19 mouse cellular contexts compared by ENCODE assay signal in the genomic region with DNA sequence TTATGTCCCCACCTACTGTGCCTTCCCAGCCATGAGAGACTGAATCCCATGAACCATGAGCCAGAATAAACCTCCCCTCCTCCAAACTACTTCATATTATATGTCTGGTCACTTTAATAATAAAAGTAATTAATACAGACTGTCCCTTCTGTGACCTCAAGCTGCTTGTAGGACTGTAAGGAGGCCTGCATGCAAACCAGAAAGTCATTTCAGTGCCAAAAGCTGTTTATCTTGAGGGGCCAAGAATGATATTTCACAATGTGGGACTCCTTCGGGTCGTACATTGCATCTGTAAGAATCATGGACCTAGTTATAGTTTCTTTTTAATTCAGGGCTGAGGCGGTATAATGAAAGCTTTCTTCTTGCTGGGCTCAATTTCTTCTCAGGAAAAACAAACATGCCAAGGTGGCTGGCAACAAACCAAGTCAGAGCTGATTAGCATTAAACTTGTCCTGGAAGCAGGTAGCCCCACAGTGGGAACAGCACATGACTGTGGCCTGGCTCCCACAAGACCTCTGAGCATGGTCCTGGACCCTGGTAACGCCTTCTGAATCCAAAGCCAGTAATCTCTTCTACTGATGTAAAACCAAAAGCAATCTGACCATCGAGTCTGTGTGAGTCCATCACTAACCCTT.
DNase-seq lines count a peak whose midpoint lies in the region; ATAC-seq and TF ChIP-seq lines count a peak whose summit lies in the region.
"Had no signal": no experiment of that assay in that cellular context is flagged by ENCODE, and none has a peak within 500 bp of the region (broad histone marks: within the 10 kb centered on the region; RNA-seq: fewer than 3 reads in every experiment).

No protein-coding gene starts in this region.

- 0 out of 2 replicates have a peak, but pooled peaks cover 2% of the 10 kb centered on the region for H3K4me1 ChIP-seq in heart, embryonic 10.5 days
- no peaks in the 10 kb centered on the region for H3K4me1 ChIP-seq in heart, embryonic 11.5 days (ENCODE audit: control insufficient read depth, insufficient read depth, low read length)
- peaks cover 5% of the 10 kb centered on the region; the same call in 1 of the 2 replicates for H3K4me1 ChIP-seq in kidney, postnatal 0 days (replicated peaks; ENCODE audit: insufficient read depth, low read length)
- H3K4me1 ChIP-seq: forebrain, embryonic 15.5 days; midbrain, embryonic 10.5 days had no signal

- H3K36me3 ChIP-seq in heart, embryonic 10.5 days: no peaks in the 10 kb centered on the region
- H3K36me3 ChIP-seq in heart, embryonic 11.5 days (ENCODE audit: control insufficient read depth, insufficient read depth, low read length): no peaks in the 10 kb centered on the region
- no peaks in the 10 kb centered on the region for H3K36me3 ChIP-seq in kidney, postnatal 0 days (ENCODE audit: insufficient read depth, low read length)
- H3K36me3 ChIP-seq: forebrain, embryonic 15.5 days; intestine, embryonic 15.5 days; limb, embryonic 15.5 days; midbrain, embryonic 10.5 days; neural tube, embryonic 13.5 days had no signal

- WGBS in heart, embryonic 10.5 days: 91% methylated on average over 5 of the region's 5 CpGs
- WGBS in heart, embryonic 11.5 days (ENCODE audit: insufficient replicate concordance): 83% methylated on average over 5 of the region's 5 CpGs
- 59% methylated on average over 5 of the region's 5 CpGs for WGBS in kidney, postnatal 0 days

- no peak overlapping the region for H3K9ac ChIP-seq in heart, embryonic 11.5 days (ENCODE audit: low read depth, low read length)
- H3K9ac ChIP-seq in kidney, postnatal 0 days (ENCODE audit: low read depth, low read length): no peak overlapping the region
- H3K9ac ChIP-seq: forebrain, embryonic 15.5 days; hindbrain, embryonic 14.5 days; intestine, embryonic 15.5 days; limb, embryonic 15.5 days; neural tube, embryonic 13.5 days had no signal

- no peak for ATAC-seq in heart, embryonic 11.5 days (replicated peaks; ENCODE audit: insufficient number of reproducible peaks, low FRiP score, low TSS enrichment)
- no peak for ATAC-seq in kidney, postnatal 0 days (replicated peaks; ENCODE audit: low FRiP score, low read depth)
- ATAC-seq: forebrain, embryonic 15.5 days; intestine, embryonic 15.5 days had no signal

- peak; percentile 35 for DNase-seq in heart, embryonic 10.5 days (ENCODE audit: low spot score)
- peak; percentile 26 for DNase-seq in fibroblast of lung, adult 2 months (ENCODE audit: low read depth)
- DNase-seq in kidney, postnatal 0 days (ENCODE audit: low spot score): peak; percentile 78
- DNase-seq in lung, postnatal 10 days: peak; percentile 28
- no peak for DNase-seq in layer of hippocampus, postnatal 10 days (ENCODE audit: low spot score in 2 of 2)
- no peak for DNase-seq in gastrocnemius, adult 8-10 months (ENCODE audit: low spot score in 2 of 2)
- DNase-seq: adrenal gland, adult 8-10 months; B cell, adult 2 months; cerebellum, adult 11 months; heart, adult 2 months; layer of hippocampus, adult 9-11 months had no signal

- H3K27me3 ChIP-seq in heart, embryonic 10.5 days (ENCODE audit: insufficient read depth, poor library complexity, severe bottlenecking): no peaks in the 10 kb centered on the region
- H3K27me3 ChIP-seq in heart, embryonic 11.5 days (ENCODE audit: control insufficient read depth, insufficient read depth, low read length): no peaks in the 10 kb centered on the region
- H3K27me3 ChIP-seq in kidney, postnatal 0 days (ENCODE audit: insufficient read depth, low read length): no peaks in the 10 kb centered on the region
- H3K27me3 ChIP-seq: forebrain, embryonic 15.5 days; intestine, embryonic 15.5 days; limb, embryonic 15.5 days; neural tube, embryonic 13.5 days had no signal

- H3K4me2 ChIP-seq in heart, embryonic 11.5 days: no peak overlapping the region
- no peak overlapping the region for H3K4me2 ChIP-seq in kidney, postnatal 0 days (ENCODE audit: low read length)
- H3K4me2 ChIP-seq: forebrain, embryonic 15.5 days; hindbrain, embryonic 14.5 days; intestine, embryonic 15.5 days; limb, embryonic 15.5 days; neural tube, embryonic 13.5 days had no signal

- no peak overlapping the region for H3K27ac ChIP-seq in heart, embryonic 10.5 days
- H3K27ac ChIP-seq in heart, embryonic 11.5 days (ENCODE audit: low read depth, low read length): no peak overlapping the region
- no peak overlapping the region for H3K27ac ChIP-seq in kidney, postnatal 0 days
- H3K27ac ChIP-seq: forebrain, embryonic 15.5 days; heart, adult 2 months; hindbrain, embryonic 14.5 days; intestine, embryonic 15.5 days; limb, embryonic 15.5 days; midbrain, embryonic 10.5 days; neural tube, embryonic 13.5 days had no signal

- no peak for TF ChIP-seq CTCF in kidney, postnatal 0 days (IDR thresholded peaks at IDR 0.05; ENCODE audit: low read depth)

- no peaks in the 10 kb centered on the region for H3K9me3 ChIP-seq in heart, embryonic 10.5 days
- no peaks in the 10 kb centered on the region for H3K9me3 ChIP-seq in heart, embryonic 11.5 days (replicated peaks; ENCODE audit: control insufficient read depth, low read length)
- no peaks in the 10 kb centered on the region for H3K9me3 ChIP-seq in kidney, postnatal 0 days (replicated peaks; ENCODE audit: low read length)
- H3K9me3 ChIP-seq: forebrain, embryonic 15.5 days; intestine, embryonic 15.5 days; limb, embryonic 15.5 days; midbrain, embryonic 10.5 days; neural tube, embryonic 13.5 days had no signal

- H3K4me3 ChIP-seq in heart, embryonic 10.5 days: no peak overlapping the region
- no peak overlapping the region for H3K4me3 ChIP-seq in heart, embryonic 11.5 days (ENCODE audit: low read depth, low read length)
- no peak overlapping the region for H3K4me3 ChIP-seq in kidney, postnatal 0 days (replicated peaks; ENCODE audit: low read depth, low read length)
- H3K4me3 ChIP-seq: erythroblast, embryonic 14.5 days; forebrain, embryonic 15.5 days; heart, adult 2 months; intestine, embryonic 15.5 days; limb, embryonic 15.5 days; midbrain, embryonic 10.5 days; neural tube, embryonic 13.5 days had no signal

Comparison
In these comparisons a context has a peak if more than half of its experiments do, and no peak if none do; other contexts are left out.
1. DNase-seq: peak in heart, embryonic 10.5 days (single experiment), fibroblast of lung, adult 2 months (single experiment), kidney, postnatal 0 days (single experiment) and lung, postnatal 10 days (single experiment); none in layer of hippocampus, postnatal 10 days (0 of 2) and gastrocnemius, adult 8-10 months (0 of 2).